Mouse (Mus musculus) left cerebral cortex, postnatal 36 days (tissue): ENCODE data around the gene 1700017D01Rik. TPM values are rescaled to one million over a fixed set of nuclear protein-coding genes. Genes with fewer than 3 reads are reported as not detected.

Source experiments
- DNase-seq, 2 experiments: peaks; one replicate each; pipeline ENCODE4 v3.0.0; 2021 to 2022; ENCODE audit warnings: low spot score in 2 of 2, mixed read lengths in 1 of 2
- intact Hi-C: fragments of 180-260 bp; cut with DNase I; formaldehyde crosslinking; loops from one replicate; pipeline ENCODE4 v1.15.1; 2025
- total RNA-seq, 2 experiments: library from RNA; stranded (reverse); gene quantifications; 2 replicates each; pipeline ENCODE4 v1.2.3; 2021

The 1700017D01Rik gene
- total RNA-seq, 2 experiments from 2014 or later: not detected

- intact Hi-C loops: no loop called here
- DNase-seq: no peak
Measured at GRCm38 (mm10) chr19:11050286-11050685, 80.4 kb downstream of the 1700017D01Rik start.

- intact Hi-C loops: no loop called here
Measured at GRCm38 (mm10) chr19:11049426-11049825, 81.2 kb downstream of the 1700017D01Rik start.

GRCm38 (mm10) chr19:11048503-11048902 is 82.2 kb downstream of the 1700017D01Rik start:
- intact Hi-C loops: no loop called here
- DNase-seq: no peak

More at GRCm38 (mm10) chr19:11049426-11049825, 81.2 kb downstream of the 1700017D01Rik start:
- DNase-seq: no peak

GRCm38 (mm10) chr19:11048009-11048408 is 82.7 kb downstream of the 1700017D01Rik start:
- no peak for DNase-seq
- intact Hi-C loops: no loop called here

Other genes starting within 250 kb of the 1700017D01Rik start
- gene Tmem109, start 248.9 kb downstream of the 1700017D01Rik start, total RNA-seq: 10 to 100 TPM; 40.0 to 49.9 TPM
- 100 to 1,000 TPM; 207 to 213 TPM for gene Prpf19, start 235.6 kb downstream of the 1700017D01Rik start, total RNA-seq
- gene Zp1, start 210.2 kb downstream of the 1700017D01Rik start, total RNA-seq: not detected
- under 1 TPM in 1 of 2 experiments, not detected in 1; 0.20 TPM for gene Ptgdr2, start 193.7 kb downstream of the 1700017D01Rik start, total RNA-seq
- gene Ccdc86, start 181.6 kb downstream of the 1700017D01Rik start, total RNA-seq: 1 to 10 TPM; 8.2 to 9.1 TPM
- gene Ms4a10, start 156.2 kb downstream of the 1700017D01Rik start, total RNA-seq: not detected
- under 1 TPM in 1 of 2 experiments, not detected in 1; 0.39 TPM for gene Ms4a15, start 137.6 kb downstream of the 1700017D01Rik start, total RNA-seq
- not detected for gene Ms4a18, start 112.8 kb downstream of the 1700017D01Rik start, total RNA-seq
- not detected for gene Ms4a8a, start 49.8 kb downstream of the 1700017D01Rik start, total RNA-seq
- gene 1700025F22Rik, start 34.4 kb upstream of the 1700017D01Rik start, total RNA-seq: not detected
- not detected for gene Ms4a13, start 65.9 kb upstream of the 1700017D01Rik start, total RNA-seq
- not detected for gene Ms4a12, start 101.6 kb upstream of the 1700017D01Rik start, total RNA-seq
- gene Ms4a1, start 135.4 kb upstream of the 1700017D01Rik start, total RNA-seq: not detected
- not detected for gene Ms4a5, start 153.0 kb upstream of the 1700017D01Rik start, total RNA-seq
- gene Ms4a14, start 183.6 kb upstream of the 1700017D01Rik start, total RNA-seq: under 1 TPM in 1 of 2 experiments, not detected in 1; 0.07 TPM
- gene Ms4a7, start 205.3 kb upstream of the 1700017D01Rik start, total RNA-seq: 1 to 10 TPM in 1 of 2 experiments, under 1 TPM in 1; 0.47 to 1.2 TPM
- gene Ms4a4a, start 244.6 kb upstream of the 1700017D01Rik start, total RNA-seq: under 1 TPM; 0.94 to 1.00 TPM